Mouse (Mus musculus) spleen, adult 10 weeks (tissue): ENCODE data around the gene Nme9. TPM values are rescaled to one million over a fixed set of nuclear protein-coding genes. Genes with fewer than 3 reads are reported as not detected.

ENCODE experiments used
- polyA plus RNA-seq: library from polyadenylated mRNA; stranded (reverse); fragments of 350-450 nt; fragmentation: Illumina TruSeq; extraction: RNeasy Lipid Tissue Mini Kit (QIAGEN cat#74804); gene quantifications from one replicate; pipeline ENCODE4 v1.2.3, GENCODE M21; 2015; ENCODE audit warnings: low replicate concordance; ENCODE audit not compliant: insufficient read depth

Gene Nme9
- polyA plus RNA-seq: 0.61 TPM

DNA sequence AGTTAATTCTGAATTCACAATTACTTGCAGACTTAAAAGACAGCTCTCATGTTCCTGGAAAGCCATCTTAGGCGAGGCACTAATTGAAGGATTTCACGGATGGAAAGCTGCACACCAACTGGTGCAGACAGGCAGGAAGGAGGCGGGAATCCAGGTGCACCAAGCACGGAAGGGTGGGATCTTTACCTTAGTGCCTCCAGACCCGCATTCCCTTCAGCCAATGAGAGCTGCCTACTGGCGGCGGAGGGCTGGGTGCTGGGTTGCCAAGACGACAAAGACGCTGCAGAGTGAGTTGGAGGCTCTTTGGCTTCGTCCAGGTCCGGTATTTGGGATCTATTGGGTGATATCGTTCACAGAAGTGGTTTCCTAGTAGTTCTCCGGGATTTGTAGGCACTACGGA, at the start of gene Nme9:
Gene Nme9 (plus strand): TSS at position 315 of the 400 bp plus-strand sequence.

DNA sequence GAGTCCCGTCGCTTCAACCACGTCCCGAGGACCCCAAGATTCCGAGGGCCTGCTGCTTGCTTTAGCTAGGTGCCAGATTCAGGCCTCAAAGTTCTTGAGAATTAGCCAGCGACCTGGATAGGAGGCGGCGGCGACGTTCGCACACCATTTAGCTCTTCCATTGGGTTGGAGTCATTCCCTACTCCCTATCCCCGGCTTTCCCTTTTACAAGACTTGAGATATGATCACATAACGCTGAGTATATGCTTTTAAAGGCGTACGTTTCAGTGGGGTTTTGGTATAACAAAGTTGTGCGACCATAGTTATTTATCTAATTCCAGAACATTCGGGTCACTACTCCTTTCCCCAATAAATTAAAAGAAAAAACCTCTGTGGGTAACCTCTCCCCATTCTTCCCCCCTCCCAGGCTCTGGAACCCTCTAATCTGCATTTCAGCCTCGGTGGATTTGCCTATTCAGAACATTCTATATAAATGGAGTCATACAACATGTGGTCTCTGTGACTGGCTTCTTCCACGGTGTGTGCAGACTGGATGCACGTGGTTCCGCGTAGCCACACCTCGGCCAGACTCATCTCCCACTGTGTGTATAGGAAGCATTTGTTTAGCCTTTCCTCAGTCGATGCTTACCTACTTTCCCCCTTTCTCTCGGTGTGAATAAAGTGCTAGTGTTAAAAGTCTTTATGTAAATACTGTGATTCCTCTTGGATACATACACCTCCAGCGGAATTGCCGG, 14.1 kb upstream of the Nme9 start, which contains the start of gene Mras:
Gene Mras (minus strand): TSS at position 351 of the 734 bp plus-strand sequence.

Other genes with a start within 250 kb of the Nme9 start
- gene Faiml, start 214.2 kb upstream of the Nme9 start, polyA plus RNA-seq: not detected
- gene Cep70, start 208.1 kb upstream of the Nme9 start, polyA plus RNA-seq: 26.6 TPM
- gene Esyt3, start 92.9 kb upstream of the Nme9 start, polyA plus RNA-seq: 0.40 TPM
- 12.3 TPM for gene Mras, start 14.1 kb upstream of the Nme9 start, polyA plus RNA-seq
- gene Armc8, start 117.4 kb downstream of the Nme9 start, polyA plus RNA-seq: 36.7 TPM
- 24.9 TPM for gene Dbr1, start 124.3 kb downstream of the Nme9 start, polyA plus RNA-seq
- gene A4gnt, start 161.0 kb downstream of the Nme9 start, polyA plus RNA-seq: not detected
- gene Dzip1l, start 178.0 kb downstream of the Nme9 start, polyA plus RNA-seq: 2.5 TPM